Mouse (Mus musculus): Measurements from ENCODE around the gene Ppox. TPM values are rescaled to one million over a fixed set of nuclear protein-coding genes. Genes with fewer than 3 reads are reported as not detected.
"Not testable (repeated sequence)": the region's sequence is repeated elsewhere in the genome, so short reads cannot be mapped to it uniquely, and the experiment has no call there.

Ppox gene
- total RNA-seq (2021) = 10 to 100 TPM; 20.4 to 21.8 TPM

DNA sequence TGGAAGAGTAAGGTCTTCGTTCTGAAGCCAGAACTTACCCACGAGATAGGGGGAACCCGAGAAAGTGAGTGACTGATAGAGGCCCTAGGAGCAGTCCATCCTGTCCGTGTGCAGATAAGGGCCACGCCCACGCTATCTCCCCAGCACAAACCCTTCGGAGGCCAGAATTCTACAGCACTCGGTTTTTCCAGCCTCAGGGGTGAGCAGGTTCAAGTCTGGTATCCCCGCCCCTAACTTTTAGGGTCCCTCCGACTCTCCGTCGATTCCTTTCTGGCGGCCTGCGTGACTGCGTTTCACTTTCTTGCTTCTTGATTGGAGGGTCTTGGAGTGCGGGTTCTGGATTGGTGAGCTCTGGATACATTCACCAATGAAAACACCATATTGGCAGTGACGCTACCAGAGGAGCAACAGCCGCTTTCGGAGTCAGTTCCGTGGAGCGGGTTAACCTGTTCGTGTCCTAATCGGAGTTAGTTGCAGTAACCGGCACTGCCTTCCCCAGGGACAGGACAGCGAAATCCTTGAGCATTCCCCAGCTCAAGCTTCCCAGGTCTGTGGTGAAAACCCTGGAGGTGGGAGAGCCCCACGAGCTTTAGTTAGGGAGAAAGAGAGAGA lies at the start of gene Ppox:
Gene Ppox (minus strand): TSS at position 271 of the 612 bp plus-strand sequence.
- intact Hi-C loops (cut with DNase I) = no loop called here
- DNase-seq (ENCODE audit: extremely low spot score in 1 of 2, low spot score in 2 of 2) = peak; percentile 92 to 96

GRCm38 (mm10) chr1:171330216-171330560 lies 49.2 kb upstream of the Ppox start:
- intact Hi-C loops (cut with DNase I) = no loop called here
- DNase-seq (ENCODE audit: extremely low spot score in 1 of 2, low spot score in 2 of 2) = no peak

DNA sequence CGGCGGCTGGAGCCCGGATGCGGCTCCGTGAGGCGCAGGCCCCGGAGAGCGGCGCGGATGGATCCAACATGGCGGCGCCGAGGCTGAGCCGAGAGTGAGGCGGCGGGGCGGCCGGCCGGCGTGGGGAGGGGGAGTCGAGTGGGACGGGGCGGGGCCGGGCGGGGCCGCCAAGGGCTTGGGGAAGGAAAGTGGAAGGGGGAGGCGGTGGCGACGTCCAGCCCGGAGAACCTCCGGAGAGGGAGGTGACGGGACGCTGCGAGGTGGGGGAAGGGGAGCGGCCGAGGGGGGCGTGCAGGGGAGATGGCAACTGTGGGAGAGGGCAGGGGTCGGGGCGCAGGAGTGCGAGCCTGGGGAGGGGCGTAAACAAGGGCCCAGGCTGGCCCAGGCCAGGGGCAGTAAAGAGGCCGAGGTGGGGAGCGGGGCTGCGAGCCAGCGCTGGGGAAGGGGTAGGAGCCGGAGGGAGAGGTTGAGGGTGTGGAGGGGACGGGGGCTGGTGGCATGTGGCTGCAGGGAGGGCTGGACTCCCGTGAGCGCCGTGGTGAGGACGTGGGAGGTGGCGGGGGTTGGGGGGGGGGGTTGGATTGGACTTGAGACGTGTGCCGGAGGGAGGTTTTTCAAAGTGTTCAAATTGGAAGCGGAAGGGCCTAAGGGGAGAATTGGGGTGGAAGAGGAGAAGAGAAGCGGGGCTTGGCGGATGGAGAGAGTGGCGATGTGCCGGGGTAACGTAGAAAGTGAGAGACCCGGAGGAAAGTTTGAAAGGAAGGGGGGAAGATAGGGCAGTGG lies 48.6 kb upstream of the Ppox start:
- peak; percentile 33 to 91 for DNase-seq (ENCODE audit: extremely low spot score in 1 of 2, low spot score in 2 of 2)

DNA sequence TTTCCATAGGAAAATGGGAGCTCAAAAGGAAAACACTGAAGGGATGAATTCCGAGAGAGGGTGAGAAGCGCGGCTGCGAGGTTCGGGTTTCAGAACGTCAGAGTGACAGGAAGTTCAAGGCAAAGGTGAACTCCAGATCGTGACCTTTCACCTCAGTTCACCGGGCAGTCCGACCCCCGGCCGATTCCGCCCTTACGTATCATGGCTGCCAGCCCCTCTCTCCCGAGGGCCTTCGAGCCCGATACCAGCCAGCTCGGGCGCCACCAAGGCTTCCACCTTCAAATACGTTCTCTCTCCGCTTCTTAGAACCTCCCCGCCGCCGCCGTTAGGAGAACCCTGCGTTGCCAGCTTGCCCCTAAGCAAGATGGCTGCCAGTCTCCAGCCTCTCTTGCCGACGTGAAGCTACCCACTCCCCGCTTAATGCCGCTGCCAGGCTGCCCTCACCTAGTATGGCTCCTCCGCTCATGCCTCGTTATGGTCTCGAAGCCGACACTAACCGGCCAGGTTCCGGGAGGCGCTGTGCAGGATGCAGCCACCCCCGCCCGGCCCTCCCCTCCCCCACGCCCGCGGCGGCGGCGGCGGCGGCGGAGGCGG lies 48.0 kb upstream of the Ppox start, which contains the start of gene Dedd:
Gene Dedd (plus strand): TSS at position 307 of the 594 bp plus-strand sequence.
- peak; percentile 95 for DNase-seq (ENCODE audit: extremely low spot score in 1 of 2, low spot score in 2 of 2)
- intact Hi-C loops (cut with DNase I) = loop anchor here (2.0 kb wide), 1 partner anchor 34 kb away; the partner anchor contains the start of gene Ufc1

More for the DNA sequence above, 48.6 kb upstream of the Ppox start:
- intact Hi-C loops (cut with DNase I) = loop anchor here (2.0 kb wide), 1 partner anchor 35 kb away; the partner anchor contains the start of gene Ufc1

DNA sequence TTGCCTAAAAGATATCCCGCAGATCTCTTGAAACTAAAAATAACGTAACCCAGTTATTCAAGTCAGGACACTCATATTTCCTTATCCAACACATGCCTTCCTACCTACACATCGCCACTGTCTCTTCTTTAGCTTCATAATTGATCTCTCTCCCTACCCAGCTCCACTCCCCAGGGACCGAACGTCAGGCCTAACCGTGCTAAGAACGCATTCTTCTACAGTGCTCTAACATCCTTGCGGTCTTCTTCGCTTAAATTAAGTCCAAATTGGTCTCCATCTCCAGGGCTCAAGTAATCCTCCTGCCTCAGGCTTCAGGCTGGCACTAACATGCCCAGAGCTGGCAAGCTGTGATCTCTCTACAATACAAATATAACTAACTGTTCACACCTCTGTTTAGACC lies 47.3 kb upstream of the Ppox start:
- no peak for DNase-seq (ENCODE audit: extremely low spot score in 1 of 2, low spot score in 2 of 2)
- intact Hi-C loops (cut with DNase I) = loop anchor here (2.0 kb wide), 1 partner anchor 33 kb away; the partner anchor contains the start of gene Ufc1

GRCm38 (mm10) chr1:171326588-171326987 lies 45.6 kb upstream of the Ppox start:
- DNase-seq (ENCODE audit: extremely low spot score in 1 of 2, low spot score in 2 of 2); intact Hi-C loops (cut with DNase I): not testable (repeated sequence)

GRCm38 (mm10) chr1:171325571-171325970 lies 44.6 kb upstream of the Ppox start:
- intact Hi-C loops (cut with DNase I) = no loop called here

GRCm38 (mm10) chr1:171322012-171322411 lies 41.0 kb upstream of the Ppox start:
- DNase-seq (ENCODE audit: extremely low spot score in 1 of 2, low spot score in 2 of 2) = no peak
- intact Hi-C loops (cut with DNase I) = loop anchor here (5.0 kb wide), 1 partner anchor 35 kb away; no protein-coding TSS in a partner anchor

More at GRCm38 (mm10) chr1:171325571-171325970, 44.6 kb upstream of the Ppox start:
- no peak for DNase-seq (ENCODE audit: extremely low spot score in 1 of 2, low spot score in 2 of 2)

GRCm38 (mm10) chr1:171321415-171321814 lies 40.4 kb upstream of the Ppox start:
- intact Hi-C loops (cut with DNase I) = loop anchor here (5.0 kb wide), 1 partner anchor 36 kb away; no protein-coding TSS in a partner anchor

GRCm38 (mm10) chr1:171320151-171320550 lies 39.2 kb upstream of the Ppox start:
- DNase-seq (ENCODE audit: extremely low spot score in 1 of 2, low spot score in 2 of 2) = no peak
- intact Hi-C loops (cut with DNase I) = loop anchor here (5.0 kb wide), 1 partner anchor 37 kb away; no protein-coding TSS in a partner anchor

More at GRCm38 (mm10) chr1:171321415-171321814, 40.4 kb upstream of the Ppox start:
- no peak for DNase-seq (ENCODE audit: extremely low spot score in 1 of 2, low spot score in 2 of 2)

- DNase-seq (ENCODE audit: extremely low spot score in 1 of 2, low spot score in 2 of 2) = no peak
- intact Hi-C loops (cut with DNase I) = loop anchor here (5.0 kb wide), 1 partner anchor 38 kb away; no protein-coding TSS in a partner anchor
These were observed 38.8 kb upstream of the Ppox start for GRCm38 (mm10) chr1:171319748-171320147.

DNA sequence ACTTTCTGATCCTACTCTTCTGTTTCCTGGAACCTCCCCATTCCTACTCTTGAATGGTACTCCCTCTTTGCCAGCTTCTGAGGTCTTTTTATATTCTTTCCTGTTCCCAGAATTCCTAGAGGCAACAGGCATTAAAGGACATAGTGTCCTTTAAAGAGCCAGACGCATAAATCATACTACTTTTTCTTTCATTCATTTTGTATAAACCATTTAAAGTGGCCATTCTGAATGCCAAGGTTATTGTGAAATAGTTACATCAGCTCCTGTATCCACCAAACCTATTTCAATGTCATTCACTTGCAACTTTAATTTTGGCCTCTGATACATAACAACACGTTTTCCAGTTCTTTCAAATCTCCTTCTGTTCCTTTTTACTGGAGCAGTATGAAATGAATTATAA lies 28.3 kb upstream of the Ppox start:
- intact Hi-C loops (cut with DNase I) = no loop called here
- no peak for DNase-seq (ENCODE audit: extremely low spot score in 1 of 2, low spot score in 2 of 2)

GRCm38 (mm10) chr1:171306157-171306556 lies 25.2 kb upstream of the Ppox start:
- DNase-seq (ENCODE audit: extremely low spot score in 1 of 2, low spot score in 2 of 2); intact Hi-C loops (cut with DNase I): not testable (repeated sequence)

DNA sequence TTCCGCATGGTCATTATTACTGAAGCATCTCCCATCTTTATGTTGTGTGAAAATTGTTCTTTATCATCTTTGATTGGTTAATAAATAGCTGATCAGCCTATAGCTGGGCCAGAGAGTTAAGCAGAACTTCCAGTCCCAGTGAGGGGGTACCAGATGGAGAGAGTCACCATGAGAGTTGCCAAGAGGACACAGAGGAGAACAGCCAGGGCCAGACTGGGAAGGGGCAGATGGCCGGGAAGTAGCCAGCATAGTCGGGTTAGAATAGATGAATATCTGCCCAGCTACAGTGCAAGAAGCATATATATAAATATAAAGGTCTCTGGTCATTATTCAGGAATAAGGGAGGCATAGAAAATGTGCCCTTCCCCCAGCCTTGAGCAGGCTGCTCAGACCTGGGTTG lies 17.2 kb upstream of the Ppox start:
- intact Hi-C loops (cut with DNase I) = no loop called here

DNA sequence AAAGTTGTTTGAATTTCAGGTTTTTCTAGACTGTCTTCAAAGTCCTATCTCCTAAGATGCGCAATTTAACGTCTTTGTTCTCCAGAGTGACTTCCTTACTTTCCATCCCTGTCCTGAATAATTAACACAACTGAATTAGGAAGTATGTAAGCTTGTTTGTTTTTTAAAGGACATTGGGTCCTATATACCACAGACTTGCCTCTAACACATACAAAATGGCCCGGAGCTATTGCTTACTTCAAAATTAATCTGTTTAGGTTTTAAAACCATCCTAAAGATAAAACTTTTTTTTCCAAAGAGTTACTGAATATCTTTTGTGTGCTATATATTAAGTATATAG lies 14.0 kb upstream of the Ppox start:
- DNase-seq (ENCODE audit: extremely low spot score in 1 of 2, low spot score in 2 of 2) = no peak
- intact Hi-C loops (cut with DNase I) = loop anchor here (2.0 kb wide), 1 partner anchor 34 kb away; the partner anchor contains the start of gene Dedd

More for the DNA sequence above, 17.2 kb upstream of the Ppox start:
- no peak for DNase-seq (ENCODE audit: extremely low spot score in 1 of 2, low spot score in 2 of 2)

DNA sequence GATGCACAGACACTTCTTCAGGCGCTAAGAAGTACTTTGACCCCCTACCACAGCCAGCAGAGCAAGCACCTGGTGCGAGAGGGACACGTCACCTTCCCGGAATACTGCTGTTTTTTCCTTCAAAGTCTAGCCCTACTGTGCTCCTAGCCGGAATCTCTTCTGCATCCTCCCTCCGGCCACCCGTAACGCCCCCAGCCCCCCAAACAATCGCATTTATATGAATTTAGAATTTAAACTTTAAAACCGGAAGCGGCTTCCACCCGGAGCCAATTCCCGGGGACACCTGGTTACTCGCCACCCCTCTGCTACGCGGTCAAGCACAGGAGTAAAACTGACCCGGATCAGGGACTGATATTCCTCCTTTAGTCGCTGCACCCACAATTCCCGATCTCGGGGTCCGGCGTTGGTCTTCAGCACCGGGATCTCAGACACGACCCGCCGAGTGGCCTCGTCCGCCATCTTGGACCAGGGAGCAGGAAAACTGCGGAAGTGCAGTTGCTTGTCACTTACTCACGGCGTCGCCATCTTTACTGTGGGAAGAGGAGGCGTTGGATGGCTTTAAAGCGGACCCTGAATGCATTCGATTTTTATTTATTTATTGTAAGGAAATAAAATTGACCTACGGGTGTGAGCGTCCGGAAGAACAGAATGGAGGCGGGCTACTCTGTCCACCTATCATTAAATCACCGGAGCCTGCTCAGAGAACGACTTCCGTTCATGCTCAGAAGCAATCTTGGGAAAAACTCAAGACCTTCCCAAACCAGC lies 13.5 kb upstream of the Ppox start, which contains the start of gene Ufc1:
Gene Ufc1 (minus strand): TSS at position 727 of the 765 bp plus-strand sequence.
- peak; percentile 78 to 87 for DNase-seq (ENCODE audit: extremely low spot score in 1 of 2, low spot score in 2 of 2)
- intact Hi-C loops (cut with DNase I) = loop anchor here (2.0 kb wide), 1 partner anchor 34 kb away; the partner anchor contains the start of gene Dedd

- intact Hi-C loops (cut with DNase I) = loop anchor here (2.0 kb wide), 1 partner anchor 35 kb away; the partner anchor contains the start of gene Dedd
- no peak for DNase-seq (ENCODE audit: extremely low spot score in 1 of 2, low spot score in 2 of 2)
These were observed 12.9 kb upstream of the Ppox start for GRCm38 (mm10) chr1:171293906-171294297.

- DNase-seq (ENCODE audit: extremely low spot score in 1 of 2, low spot score in 2 of 2) = no peak
- intact Hi-C loops (cut with DNase I) = no loop called here
These were observed 12.4 kb upstream of the Ppox start for GRCm38 (mm10) chr1:171293351-171293750.

Measured in left cerebral cortex, postnatal 10 days (tissue).